Mouse (Mus musculus) neural tube, embryonic 13.5 days (tissue): ENCODE data around the gene Chn2. TPM values are rescaled to one million over a fixed set of nuclear protein-coding genes. Genes with fewer than 3 reads are reported as not detected.
A peak's percentile ranks its signal among the peaks of the same experiment; 100 is the strongest.

ENCODE experiments used
- ATAC-seq: fragments of 200-750 bp; cut with Nextera tagmentation; 2 replicates; pipeline ENCODE4 v1.8.0; 2017; ENCODE audit warnings: low read depth, mild to moderate bottlenecking, moderate TSS enrichment, moderate library complexity
- H3K27ac ChIP-seq: fragments of 300-500 bp; sonication (generic); replicated peaks from 2 replicates; pipeline ENCODE4 v1.5.1; 2015; ENCODE audit warnings: moderate library complexity, mild to moderate bottlenecking, inconsistent platforms
- H3K27me3 ChIP-seq: fragments of 300-500 bp; sonication (generic); 2 replicates; pipeline ENCODE4 v1.6.1; 2015; ENCODE audit warnings: mild to moderate bottlenecking, inconsistent platforms
- H3K36me3 ChIP-seq: fragments of 300-500 bp; sonication (generic); 2 replicates; pipeline ENCODE4 v1.6.1; 2015; ENCODE audit warnings: mild to moderate bottlenecking, inconsistent platforms
- H3K4me1 ChIP-seq: fragments of 300-500 bp; sonication (generic); replicated peaks from 2 replicates; pipeline ENCODE4 v1.6.1; 2015; ENCODE audit warnings: inconsistent platforms
- H3K4me2 ChIP-seq: fragments of 300-500 bp; sonication (generic); 2 replicates; pipeline ENCODE4 v1.6.1; 2015; ENCODE audit warnings: inconsistent platforms, mild to moderate bottlenecking, moderate library complexity
- H3K4me3 ChIP-seq: fragments of 300-500 bp; sonication (generic); 2 replicates; pipeline ENCODE4 v1.5.1; 2015; ENCODE audit warnings: mild to moderate bottlenecking, inconsistent platforms
- H3K9ac ChIP-seq: fragments of 300-500 bp; sonication (generic); 2 replicates; pipeline ENCODE4 v1.6.1; 2015; ENCODE audit warnings: moderate library complexity, mild to moderate bottlenecking, inconsistent platforms
- H3K9me3 ChIP-seq: fragments of 300-500 bp; sonication (generic); 2 replicates; pipeline ENCODE4 v1.6.1; 2016; ENCODE audit warnings: inconsistent platforms
- WGBS: fragments of 180-500 bp; shearing (Covaris S2); methylation state at CpG from one replicate; pipeline ENCODE4 v1.1.7; 2015; 5-methylcytosine and 5-hydroxymethylcytosine counted together
- polyA plus RNA-seq: library from polyadenylated mRNA; unstranded; fragments of >200 nt; fragmentation: Nextera tagmentation; extraction: Ambion mirVana; gene quantifications from 2 replicates; pipeline ENCODE4 v1.2.1, GENCODE M21; 2015

The Chn2 gene
- polyA plus RNA-seq, 1 experiment from 2014 or later = 20.6 TPM

- no peak overlapping the region for H3K9ac ChIP-seq
- H3K4me3 ChIP-seq = no peak overlapping the region
- no peaks in the 10 kb centered on the region for H3K36me3 ChIP-seq
- no peaks in the 10 kb centered on the region for H3K9me3 ChIP-seq
- peaks cover 9% of the 10 kb centered on the region; the same call in 1 of the 2 replicates for H3K4me1 ChIP-seq
- ATAC-seq = no peak
- WGBS = 76% methylated on average over 9 of the region's 9 CpGs
- H3K27ac ChIP-seq = peak overlapping the region; percentile 9; the same call in 1 of the 2 replicates
- no peak overlapping the region for H3K4me2 ChIP-seq
- H3K27me3 ChIP-seq = no peaks in the 10 kb centered on the region
Measured at GRCm38 (mm10) chr6:54126225-54126992, 87.1 kb downstream of the Chn2 start.

GRCm38 (mm10) chr6:54126993-54127697, 87.8 kb downstream of the Chn2 start:
- no peaks in the 10 kb centered on the region for H3K36me3 ChIP-seq
- H3K27me3 ChIP-seq = no peaks in the 10 kb centered on the region
- WGBS = 87% methylated on average over 11 of the region's 11 CpGs
- no peaks in the 10 kb centered on the region for H3K9me3 ChIP-seq
- peaks cover 9% of the 10 kb centered on the region; the same call in 1 of the 2 replicates for H3K4me1 ChIP-seq
- no peak overlapping the region for H3K4me3 ChIP-seq
- peak overlapping the region; percentile 9; the same call in 1 of the 2 replicates for H3K27ac ChIP-seq
- no peak for ATAC-seq
- no peak overlapping the region for H3K9ac ChIP-seq
- H3K4me2 ChIP-seq = no peak overlapping the region

GRCm38 (mm10) chr6:54128702-54129101, 89.3 kb downstream of the Chn2 start:
- H3K27ac ChIP-seq = no peak overlapping the region
- 94% methylated on average over 1 of the region's 1 CpGs for WGBS
- H3K27me3 ChIP-seq = no peaks in the 10 kb centered on the region
- H3K36me3 ChIP-seq = no peaks in the 10 kb centered on the region
- H3K4me2 ChIP-seq = no peak overlapping the region
- no peak for ATAC-seq
- H3K9me3 ChIP-seq = no peaks in the 10 kb centered on the region
- no peak overlapping the region for H3K9ac ChIP-seq
- H3K4me1 ChIP-seq = peaks cover 24% of the 10 kb centered on the region; the same call in 1 of the 2 replicates
- H3K4me3 ChIP-seq = no peak overlapping the region

GRCm38 (mm10) chr6:54129570-54129969, 90.2 kb downstream of the Chn2 start:
- 82% methylated on average over 2 of the region's 2 CpGs for WGBS
- H3K36me3 ChIP-seq = no peaks in the 10 kb centered on the region
- no peak overlapping the region for H3K9ac ChIP-seq
- ATAC-seq = no peak
- H3K4me3 ChIP-seq = no peak overlapping the region
- peaks cover 30% of the 10 kb centered on the region for H3K4me1 ChIP-seq
- H3K9me3 ChIP-seq = no peaks in the 10 kb centered on the region
- no peak overlapping the region for H3K27ac ChIP-seq
- H3K4me2 ChIP-seq = no peak overlapping the region
- H3K27me3 ChIP-seq = no peaks in the 10 kb centered on the region

- Histone ChIP-seq H3K36me3 (no peaks in the 10 kb centered on the region), H3K9me3 (no peaks in the 10 kb centered on the region), H3K27me3 (no peaks in the 10 kb centered on the region), H3K4me1 (peaks cover 30% of the 10 kb centered on the region), H3K27ac (no peak overlapping the region), H3K9ac (no peak overlapping the region), H3K4me2 (no peak overlapping the region), H3K4me3 (no peak overlapping the region)
- no peak for ATAC-seq
- 84% methylated on average over 3 of the region's 3 CpGs for WGBS
Measured at GRCm38 (mm10) chr6:54130881-54131280, 91.5 kb downstream of the Chn2 start.

GRCm38 (mm10) chr6:54132576-54132975, 93.2 kb downstream of the Chn2 start:
- Histone ChIP-seq H3K4me1 (peaks cover 22% of the 10 kb centered on the region), H3K4me2 (no peak overlapping the region), H3K27me3 (no peaks in the 10 kb centered on the region), H3K9me3 (no peaks in the 10 kb centered on the region), H3K27ac (no peak overlapping the region), H3K9ac (no peak overlapping the region), H3K36me3 (no peaks in the 10 kb centered on the region), H3K4me3 (no peak overlapping the region)
- 92% methylated on average over 1 of the region's 1 CpGs for WGBS
- no peak for ATAC-seq

- no peak overlapping the region for H3K4me2 ChIP-seq
- H3K9ac ChIP-seq = no peak overlapping the region
- WGBS = 62% methylated on average over 5 of the region's 5 CpGs
- H3K4me1 ChIP-seq = peaks cover 22% of the 10 kb centered on the region
- no peak overlapping the region for H3K27ac ChIP-seq
- ATAC-seq = no peak
- no peaks in the 10 kb centered on the region for H3K27me3 ChIP-seq
- H3K4me3 ChIP-seq = no peak overlapping the region
- H3K9me3 ChIP-seq = no peaks in the 10 kb centered on the region
- H3K36me3 ChIP-seq = no peaks in the 10 kb centered on the region
Measured at GRCm38 (mm10) chr6:54133231-54133630, 93.9 kb downstream of the Chn2 start.

GRCm38 (mm10) chr6:54138157-54138556, 98.8 kb downstream of the Chn2 start:
- no peaks in the 10 kb centered on the region for H3K9me3 ChIP-seq
- H3K4me1 ChIP-seq = peaks cover 17% of the 10 kb centered on the region
- no peak overlapping the region for H3K27ac ChIP-seq
- no peak for ATAC-seq
- no peaks in the 10 kb centered on the region for H3K27me3 ChIP-seq
- no peak overlapping the region for H3K4me3 ChIP-seq
- no peak overlapping the region for H3K4me2 ChIP-seq
- H3K36me3 ChIP-seq = no peaks in the 10 kb centered on the region
- WGBS = 89% methylated on average over 9 of the region's 9 CpGs
- H3K9ac ChIP-seq = no peak overlapping the region

- Histone ChIP-seq H3K9me3 (no peaks in the 10 kb centered on the region), H3K36me3 (no peaks in the 10 kb centered on the region), H3K4me2 (no peak overlapping the region), H3K4me1 (0 out of 2 replicates have a peak, but pooled peaks cover 5% of the 10 kb centered on the region), H3K9ac (no peak overlapping the region), H3K4me3 (no peak overlapping the region), H3K27me3 (no peaks in the 10 kb centered on the region), H3K27ac (no peak overlapping the region)
- 91% methylated on average over 4 of the region's 4 CpGs for WGBS
- no peak for ATAC-seq
Measured at GRCm38 (mm10) chr6:54140488-54140887, 101.1 kb downstream of the Chn2 start.

- no peaks in the 10 kb centered on the region for H3K27me3 ChIP-seq
- H3K4me1 ChIP-seq = 0 out of 2 replicates have a peak, but pooled peaks cover 5% of the 10 kb centered on the region
- no peak overlapping the region for H3K4me2 ChIP-seq
- no peaks in the 10 kb centered on the region for H3K9me3 ChIP-seq
- no peak overlapping the region for H3K4me3 ChIP-seq
- no peaks in the 10 kb centered on the region for H3K36me3 ChIP-seq
- no peak overlapping the region for H3K27ac ChIP-seq
- ATAC-seq = no peak
- 81% methylated on average over 3 of the region's 3 CpGs for WGBS
- H3K9ac ChIP-seq = no peak overlapping the region
Measured at GRCm38 (mm10) chr6:54141165-54141564, 101.8 kb downstream of the Chn2 start.

- no peak for ATAC-seq
Measured at GRCm38 (mm10) chr6:54142848-54143651, 103.7 kb downstream of the Chn2 start.

GRCm38 (mm10) chr6:54143652-54143960, 104.3 kb downstream of the Chn2 start:
- no peak overlapping the region for H3K27ac ChIP-seq
- H3K4me3 ChIP-seq = no peak overlapping the region
- H3K4me1 ChIP-seq = peaks cover 14% of the 10 kb centered on the region
- H3K4me2 ChIP-seq = no peak overlapping the region
- H3K9me3 ChIP-seq = no peaks in the 10 kb centered on the region
- 97% methylated on average over 2 of the region's 2 CpGs for WGBS
- H3K36me3 ChIP-seq = no peaks in the 10 kb centered on the region
- H3K27me3 ChIP-seq = no peaks in the 10 kb centered on the region
- no peak for ATAC-seq
- no peak overlapping the region for H3K9ac ChIP-seq

More at GRCm38 (mm10) chr6:54142848-54143651, 103.7 kb downstream of the Chn2 start:
- H3K4me1 ChIP-seq = peaks cover 8% of the 10 kb centered on the region
- no peak overlapping the region for H3K27ac ChIP-seq
- no peak overlapping the region for H3K4me2 ChIP-seq
- H3K36me3 ChIP-seq = no peaks in the 10 kb centered on the region
- no peak overlapping the region for H3K9ac ChIP-seq
- whole genome bisulfite sequencing = 81% methylated on average over 11 of the region's 11 CpGs
- no peaks in the 10 kb centered on the region for H3K9me3 ChIP-seq
- no peaks in the 10 kb centered on the region for H3K27me3 ChIP-seq
- no peak overlapping the region for H3K4me3 ChIP-seq
